Mouse (Mus musculus): ENCODE measurements around the gene Prokr1. TPM values are rescaled to one million over a fixed set of nuclear protein-coding genes. Genes with fewer than 3 reads are reported as not detected.

Gene Prokr1
- under 1 TPM in 1 of 2 experiments, not detected in 1; 0.17 TPM for polyA plus RNA-seq (2017; shearing (Covaris generic))

GRCm38 (mm10) chr6:87590394-87591281, at the start of gene Prokr1:
Gene Prokr1 (minus strand): TSS chr6:87590743.

GRCm38 (mm10) chr6:87532953-87533710, 57.4 kb downstream of the Prokr1 start, which contains the start of gene Arhgap25:
Gene Arhgap25 (minus strand): TSS chr6:87533259.

Other genes starting within 250 kb of the Prokr1 start
- gene Gkn1, start 239.8 kb downstream of the Prokr1 start, polyA plus RNA-seq (2017; shearing (Covaris generic)), result not detected
- gene Gkn2, start 217.4 kb downstream of the Prokr1 start, polyA plus RNA-seq (2017; shearing (Covaris generic)), result not detected
- not detected for gene Gkn3, start 201.8 kb downstream of the Prokr1 start, polyA plus RNA-seq (2017; shearing (Covaris generic))
- gene Bmp10, start 161.7 kb downstream of the Prokr1 start, polyA plus RNA-seq (2017; shearing (Covaris generic)), result not detected
- gene Arhgap25, start 57.5 kb downstream of the Prokr1 start, polyA plus RNA-seq (2017; shearing (Covaris generic)), result 100 to 1,000 TPM; 107 to 163 TPM
- 1 to 10 TPM; 4.1 to 6.9 TPM for gene Aplf, start 81.5 kb upstream of the Prokr1 start, polyA plus RNA-seq (2017; shearing (Covaris generic))
- gene Efcc1, start 140.1 kb upstream of the Prokr1 start, polyA plus RNA-seq (2017; shearing (Covaris generic)), result under 1 TPM; 0.38 to 0.61 TPM
- under 1 TPM; 0.33 to 0.61 TPM for gene Gp9, start 187.3 kb upstream of the Prokr1 start, polyA plus RNA-seq (2017; shearing (Covaris generic))
- 10 to 100 TPM; 29.3 to 40.8 TPM for gene Rab43, start 221.4 kb upstream of the Prokr1 start, polyA plus RNA-seq (2017; shearing (Covaris generic))
- gene Gm45140, start 245.1 kb upstream of the Prokr1 start, polyA plus RNA-seq (2017; shearing (Covaris generic)), result 10 to 100 TPM; 16.4 to 20.3 TPM
- 10 to 100 TPM; 88.7 to 90.5 TPM for gene Isy1, start 248.1 kb upstream of the Prokr1 start, polyA plus RNA-seq (2017; shearing (Covaris generic))

Data from activated CD4-positive, CD25-positive, alpha-beta regulatory T cell (primary cell).